Mouse (Mus musculus): ENCODE measurements around the gene Nxph4.

The Nxph4 gene

GRCm38 (mm10) chr10:127542084-127542483, 7.7 kb upstream of the Nxph4 start:
- DNase-seq (ENCODE audit: low spot score) = no peak

- no peak for DNase-seq (ENCODE audit: low spot score)
Measured at GRCm38 (mm10) chr10:127541510-127541909, 7.2 kb upstream of the Nxph4 start.

GRCm38 (mm10) chr10:127537854-127538583, 3.7 kb upstream of the Nxph4 start:
- DNase-seq (ENCODE audit: low spot score) = peak; percentile 68

GRCm38 (mm10) chr10:127536586-127537314, 2.4 kb upstream of the Nxph4 start:
- no peak for DNase-seq (ENCODE audit: low spot score)

GRCm38 (mm10) chr10:127534929-127535384, 598 bp upstream of the Nxph4 start:
- DNase-seq (ENCODE audit: low spot score) = no peak

- no peak for DNase-seq (ENCODE audit: low spot score)
Measured at GRCm38 (mm10) chr10:127531548-127531947, 2.8 kb downstream of the Nxph4 start.

GRCm38 (mm10) chr10:127530945-127531344, 3.4 kb downstream of the Nxph4 start:
- DNase-seq (ENCODE audit: low spot score) = no peak

GRCm38 (mm10) chr10:127527481-127527880, 6.9 kb downstream of the Nxph4 start:
- DNase-seq (ENCODE audit: low spot score) = no peak

- no peak for DNase-seq (ENCODE audit: low spot score)
Measured at GRCm38 (mm10) chr10:127526681-127527080, 7.7 kb downstream of the Nxph4 start.

- DNase-seq (ENCODE audit: low spot score) = no peak
Measured at GRCm38 (mm10) chr10:127526048-127526447, 8.3 kb downstream of the Nxph4 start.

- no peak for DNase-seq (ENCODE audit: low spot score)
Measured at GRCm38 (mm10) chr10:127524646-127525255, 9.6 kb downstream of the Nxph4 start.

GRCm38 (mm10) chr10:127522088-127522581, 12.2 kb downstream of the Nxph4 start, which contains the start of gene Shmt2:
Gene Shmt2 (minus strand): TSS chr10:127522444.
- peak; percentile 86 for DNase-seq (ENCODE audit: low spot score)

GRCm38 (mm10) chr10:127521611-127522080, 12.7 kb downstream of the Nxph4 start:
- no peak for DNase-seq (ENCODE audit: low spot score)

GRCm38 (mm10) chr10:127520714-127521357, 13.5 kb downstream of the Nxph4 start:
- no peak for DNase-seq (ENCODE audit: low spot score)

GRCm38 (mm10) chr10:127519903-127520713, 14.3 kb downstream of the Nxph4 start:
- DNase-seq (ENCODE audit: low spot score) = no peak

GRCm38 (mm10) chr10:127519041-127519701, 15.2 kb downstream of the Nxph4 start:
- DNase-seq (ENCODE audit: low spot score) = no peak

GRCm38 (mm10) chr10:127517941-127518340, 16.4 kb downstream of the Nxph4 start:
- DNase-seq (ENCODE audit: low spot score) = no peak

- DNase-seq (ENCODE audit: low spot score) = no peak
Measured at GRCm38 (mm10) chr10:127516576-127517260, 17.6 kb downstream of the Nxph4 start.

GRCm38 (mm10) chr10:127515983-127516459, 18.3 kb downstream of the Nxph4 start:
- DNase-seq (ENCODE audit: low spot score) = no peak

All from testis, postnatal 14 days (tissue).